Mouse (Mus musculus) forebrain, postnatal 0 days (tissue): Measurements from ENCODE around the gene Vps18. TPM values are rescaled to one million over a fixed set of nuclear protein-coding genes. Genes with fewer than 3 reads are reported as not detected.

ENCODE experiments used
- ATAC-seq: fragments of 200-750 bp; cut with Nextera tagmentation; 2 replicates; pipeline ENCODE4 v1.8.0; 2017; ENCODE audit warnings: mild to moderate bottlenecking, moderate library complexity
- DNase-seq: peaks from one replicate; pipeline ENCODE4 v3.0.0-alpha.2; 2015
- H3K27ac ChIP-seq: fragments of 300-500 bp; sonication (generic); 2 replicates; pipeline ENCODE4 v1.5.1; 2014; ENCODE audit warnings: low read depth, mild to moderate bottlenecking, antibody characterized with exemption, low read length, moderate library complexity, mixed read lengths
- H3K27me3 ChIP-seq: fragments of 300-500 bp; sonication (generic); 2 replicates; pipeline ENCODE4 v1.6.1; 2014; ENCODE audit warnings: mild to moderate bottlenecking, low read length, mixed read lengths; ENCODE audit not compliant: insufficient read depth
- H3K36me3 ChIP-seq: fragments of 300-500 bp; sonication (generic); 2 replicates; pipeline ENCODE4 v1.6.1; 2014; ENCODE audit warnings: mild to moderate bottlenecking, moderate library complexity; ENCODE audit not compliant: insufficient read depth
- H3K4me1 ChIP-seq: fragments of 300-500 bp; sonication (generic); 2 replicates; pipeline ENCODE4 v1.6.1; 2014; ENCODE audit warnings: antibody characterized with exemption; ENCODE audit not compliant: insufficient read depth
- H3K4me2 ChIP-seq: fragments of 300-500 bp; sonication (generic); 2 replicates; pipeline ENCODE4 v1.6.1; 2014; ENCODE audit warnings: low read depth, mild to moderate bottlenecking, moderate library complexity
- H3K4me3 ChIP-seq: fragments of 300-500 bp; sonication (generic); 2 replicates; pipeline ENCODE4 v1.5.1; 2014; ENCODE audit warnings: low read depth, low read length, mixed read lengths
- H3K9ac ChIP-seq: fragments of 300-500 bp; sonication (generic); 2 replicates; pipeline ENCODE4 v1.6.1; 2014; ENCODE audit warnings: mild to moderate bottlenecking
- H3K9me3 ChIP-seq: fragments of 300-500 bp; sonication (generic); 2 replicates; pipeline ENCODE4 v1.6.1; 2016; ENCODE audit warnings: low read length
- CTCF ChIP-seq: sonication (generic); IDR thresholded peaks from 2 replicates; pipeline ENCODE4 v1.5.1; 2016; ENCODE audit warnings: antibody characterized with exemption, control low read depth, low read depth
- WGBS: fragments of 180-500 bp; shearing (Covaris S2); extraction: QIAGEN DNeasy Blood & Tissue Kit; methylation state at CpG from one replicate; pipeline ENCODE4 v1.1.7; 2014; 5-methylcytosine and 5-hydroxymethylcytosine counted together
- polyA plus RNA-seq: library from polyadenylated mRNA; unstranded; fragments of >200 nt; fragmentation: Nextera tagmentation; extraction: Ambion mirVana; gene quantifications from 2 replicates; pipeline ENCODE4 v1.2.1, GENCODE M21; 2015
- total RNA-seq: library from RNA; depleted of rRNA; stranded (reverse); fragments of >200 nt; gene quantifications from 2 replicates; pipeline ENCODE4 v1.2.3, GENCODE M21; 2014; rRNA removed

Vps18 gene
- 22.5 and 26.7 TPM in 2 replicates for total RNA-seq
- 17.5 and 22.3 TPM in 2 replicates for polyA plus RNA-seq

DNA sequence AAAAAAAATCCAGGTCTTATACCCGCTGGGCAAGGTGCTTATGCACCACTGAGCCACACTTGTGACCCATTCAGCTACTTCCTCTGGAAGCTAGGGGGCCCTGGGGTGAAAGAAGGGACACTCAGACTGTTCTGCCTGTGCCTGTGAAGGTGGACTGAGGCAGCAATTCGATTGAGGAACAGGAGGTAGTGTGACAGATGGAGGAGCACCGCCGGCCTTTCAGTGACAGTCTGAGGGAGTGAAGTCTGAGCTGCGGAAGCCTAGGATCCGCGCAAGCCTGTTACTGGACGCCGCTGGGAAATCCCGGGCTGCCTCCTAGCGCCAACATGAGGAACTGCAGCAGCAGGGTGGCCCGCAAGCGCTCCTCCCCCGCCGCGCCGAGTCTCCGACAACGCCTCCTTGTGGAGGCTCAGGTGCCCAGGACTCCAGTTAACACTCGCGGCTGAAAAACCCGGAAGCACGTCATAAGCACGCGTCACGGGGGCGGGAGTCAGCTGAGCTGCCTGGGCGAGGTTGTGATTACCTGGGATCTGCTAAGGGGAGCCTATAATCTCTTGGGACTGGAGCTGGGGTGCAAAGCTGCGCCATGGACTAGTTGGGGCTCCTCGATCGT lies at the start of gene Vps18:
TSS of gene Vps18 (plus strand) at position 471 of the 613 bp plus-strand sequence.
- peak; percentile 100 for TF ChIP-seq CTCF
- H3K9ac ChIP-seq: peak within 1 kb of the TSS; percentile 70
- peak within 1 kb of the TSS; percentile 71 for H3K27ac ChIP-seq
- H3K9me3 ChIP-seq: no peaks in the 10 kb centered on the region
- peaks cover 5% of the 10 kb centered on the region; the same call in 1 of the 2 replicates for H3K4me1 ChIP-seq
- 1% methylated on average over 31 of the region's 31 CpGs for WGBS
- peak within 1 kb of the TSS; percentile 66 for H3K4me3 ChIP-seq
- DNase-seq (peak; percentile 99), ATAC-seq (peak; percentile 98)
- H3K4me2 ChIP-seq: peak within 1 kb of the TSS; percentile 88
- H3K36me3 ChIP-seq: peaks cover 32% of the 10 kb centered on the region
- H3K27me3 ChIP-seq: no peaks in the 10 kb centered on the region

DNA sequence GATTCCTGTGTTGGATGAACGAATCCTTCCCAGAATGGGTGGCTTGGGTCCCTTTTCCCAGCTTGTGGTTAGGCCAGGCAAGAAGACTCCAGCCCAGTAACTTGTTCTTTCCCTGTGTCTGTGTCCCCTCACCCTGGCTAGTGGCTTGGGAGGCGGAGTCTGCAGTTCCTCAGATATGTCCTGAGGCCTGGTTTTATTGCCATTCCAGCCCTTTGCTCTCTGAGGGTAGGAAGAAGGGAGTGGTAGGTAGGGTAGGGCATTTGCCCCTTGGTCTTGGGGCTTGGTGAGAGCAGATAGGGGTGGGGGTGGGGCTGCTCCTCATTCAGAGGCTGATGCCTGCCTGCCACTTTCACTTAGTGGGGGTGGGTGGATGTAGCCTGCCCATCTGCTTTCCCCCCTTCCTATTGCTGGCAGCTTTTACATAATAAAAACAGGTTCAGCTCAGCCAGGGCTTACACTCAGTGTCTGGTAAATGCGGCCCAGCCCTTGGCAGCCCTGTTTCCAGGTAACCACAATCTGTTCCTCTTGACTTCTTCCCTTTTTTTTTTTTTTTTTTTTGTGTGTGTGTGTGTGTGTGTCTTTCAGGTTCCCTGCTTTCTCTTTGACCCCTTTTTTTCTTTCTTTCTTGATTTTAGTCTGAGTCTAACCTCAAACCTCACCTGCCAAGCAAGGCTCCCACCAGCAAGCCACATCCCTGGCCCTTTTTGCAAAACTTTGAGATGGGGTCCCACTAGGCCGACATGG lies 48.3 kb upstream of the Vps18 start:
- Histone ChIP-seq H3K9ac (no peak overlapping the region), H3K4me2 (no peak overlapping the region), H3K9me3 (no peaks in the 10 kb centered on the region), H3K36me3 (no peaks in the 10 kb centered on the region), H3K4me3 (no peak overlapping the region), H3K27me3 (peaks cover 44% of the 10 kb centered on the region), H3K27ac (no peak overlapping the region), H3K4me1 (no peaks in the 10 kb centered on the region)
- 71% methylated on average over 4 of the region's 4 CpGs for WGBS
- no peak for TF ChIP-seq CTCF
- no peak for ATAC-seq
- DNase-seq: no peak

DNA sequence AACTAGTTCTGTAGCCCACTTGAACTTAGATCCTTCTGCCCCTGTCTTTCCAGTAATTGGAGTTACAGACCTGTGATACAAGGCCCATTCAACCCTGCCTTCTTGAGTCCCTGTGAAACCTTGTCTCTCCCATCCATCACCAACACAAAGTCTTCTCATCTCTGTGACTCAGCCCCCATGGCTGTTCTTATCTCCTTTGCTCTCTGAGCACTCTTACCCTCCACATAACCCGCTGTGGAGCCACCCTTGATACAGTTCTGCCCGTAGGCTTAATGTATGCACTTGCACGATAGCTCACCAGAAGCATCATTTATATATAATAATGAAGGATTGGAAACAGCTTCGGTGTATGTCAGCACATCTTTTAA lies 47.7 kb upstream of the Vps18 start:
- Histone ChIP-seq H3K9ac (no peak overlapping the region), H3K4me3 (no peak overlapping the region), H3K4me1 (no peaks in the 10 kb centered on the region), H3K27ac (no peak overlapping the region), H3K9me3 (no peaks in the 10 kb centered on the region), H3K4me2 (no peak overlapping the region), H3K36me3 (no peaks in the 10 kb centered on the region), H3K27me3 (peaks cover 39% of the 10 kb centered on the region)
- TF ChIP-seq CTCF: no peak
- ATAC-seq: no peak
- 86% methylated on average over 4 of the region's 4 CpGs for WGBS
- DNase-seq: no peak

DNA sequence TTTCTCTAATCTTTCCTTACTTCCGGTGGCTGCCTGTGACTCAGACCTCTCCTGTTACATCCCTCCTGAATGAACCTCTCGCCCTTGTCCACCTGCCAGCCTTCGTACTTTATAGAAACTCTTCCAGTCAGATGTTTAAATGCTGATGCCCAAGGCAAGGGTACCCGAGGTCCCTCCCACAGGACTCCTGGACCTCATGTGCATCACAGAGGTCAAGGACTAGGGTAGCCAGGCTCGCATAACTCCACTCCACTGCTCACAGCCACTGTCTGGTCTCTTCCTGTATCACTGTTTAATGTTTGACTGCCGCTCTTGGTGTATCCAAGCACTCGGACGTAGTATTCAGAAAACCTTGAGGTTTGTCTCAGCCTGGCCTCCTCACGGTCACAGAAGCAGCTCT lies 46.0 kb upstream of the Vps18 start:
- Histone ChIP-seq H3K9ac (no peak overlapping the region), H3K9me3 (no peaks in the 10 kb centered on the region), H3K4me3 (no peak overlapping the region), H3K36me3 (no peaks in the 10 kb centered on the region), H3K27ac (no peak overlapping the region), H3K4me2 (no peak overlapping the region), H3K4me1 (no peaks in the 10 kb centered on the region), H3K27me3 (peaks cover 21% of the 10 kb centered on the region)
- TF ChIP-seq CTCF: no peak
- WGBS: 79% methylated on average over 9 of the region's 9 CpGs
- ATAC-seq: no peak
- DNase-seq: no peak

DNA sequence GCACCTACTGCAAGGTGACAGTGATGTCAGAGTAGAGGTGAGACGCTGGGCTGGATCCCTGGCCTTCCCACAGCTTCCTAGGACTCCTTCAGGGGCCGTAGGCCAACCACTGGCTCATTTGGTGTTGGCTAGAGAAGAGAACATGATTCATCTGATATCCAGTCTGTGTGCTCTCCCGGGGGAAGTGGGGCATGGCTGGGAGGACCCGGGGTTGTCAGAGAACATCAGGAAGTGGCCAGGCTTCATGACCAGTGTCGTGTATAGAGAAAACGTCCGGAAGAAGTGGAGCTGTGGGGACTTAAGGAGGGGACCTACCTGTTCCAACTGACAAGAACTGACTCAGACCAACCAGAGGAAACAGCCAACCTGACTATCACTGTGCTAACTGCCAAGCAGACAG lies 43.3 kb upstream of the Vps18 start:
- no peaks in the 10 kb centered on the region for H3K27me3 ChIP-seq
- no peak overlapping the region for H3K27ac ChIP-seq
- H3K9ac ChIP-seq: no peak overlapping the region
- H3K36me3 ChIP-seq: no peaks in the 10 kb centered on the region
- no peak for TF ChIP-seq CTCF
- no peaks in the 10 kb centered on the region for H3K9me3 ChIP-seq
- H3K4me2 ChIP-seq: no peak overlapping the region
- no peaks in the 10 kb centered on the region for H3K4me1 ChIP-seq
- DNase-seq (no peak), ATAC-seq (no peak)
- H3K4me3 ChIP-seq: no peak overlapping the region
- WGBS: 85% methylated on average over 7 of the region's 7 CpGs

DNA sequence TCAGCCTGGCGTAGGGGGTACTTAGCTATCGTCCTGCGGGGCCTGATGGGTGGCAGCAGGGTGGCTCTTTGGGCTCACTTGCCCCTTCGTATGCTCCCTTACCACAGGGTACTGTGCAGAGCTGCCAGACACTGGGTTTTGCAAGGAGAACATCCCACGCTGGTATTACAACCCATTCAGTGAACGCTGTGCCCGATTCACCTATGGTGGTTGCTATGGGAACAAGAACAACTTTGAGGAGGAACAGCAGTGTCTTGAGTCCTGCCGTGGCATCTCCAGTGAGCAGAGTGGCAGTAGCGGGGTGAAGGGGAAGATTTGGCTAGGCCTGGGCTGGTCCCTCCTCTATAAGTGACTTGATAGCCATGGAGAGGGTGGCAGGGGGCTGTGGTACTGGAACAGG lies 40.6 kb upstream of the Vps18 start:
- peak; percentile 68 for ATAC-seq
- Histone ChIP-seq H3K4me1 (no peaks in the 10 kb centered on the region), H3K9ac (no peak overlapping the region), H3K27ac (no peak overlapping the region; the same call in 1 of the 2 replicates), H3K9me3 (no peaks in the 10 kb centered on the region), H3K4me3 (no peak overlapping the region), H3K4me2 (no peak overlapping the region), H3K36me3 (no peaks in the 10 kb centered on the region), H3K27me3 (no peaks in the 10 kb centered on the region)
- WGBS: 73% methylated on average over 9 of the region's 9 CpGs
- no peak for DNase-seq
- TF ChIP-seq CTCF: no peak

DNA sequence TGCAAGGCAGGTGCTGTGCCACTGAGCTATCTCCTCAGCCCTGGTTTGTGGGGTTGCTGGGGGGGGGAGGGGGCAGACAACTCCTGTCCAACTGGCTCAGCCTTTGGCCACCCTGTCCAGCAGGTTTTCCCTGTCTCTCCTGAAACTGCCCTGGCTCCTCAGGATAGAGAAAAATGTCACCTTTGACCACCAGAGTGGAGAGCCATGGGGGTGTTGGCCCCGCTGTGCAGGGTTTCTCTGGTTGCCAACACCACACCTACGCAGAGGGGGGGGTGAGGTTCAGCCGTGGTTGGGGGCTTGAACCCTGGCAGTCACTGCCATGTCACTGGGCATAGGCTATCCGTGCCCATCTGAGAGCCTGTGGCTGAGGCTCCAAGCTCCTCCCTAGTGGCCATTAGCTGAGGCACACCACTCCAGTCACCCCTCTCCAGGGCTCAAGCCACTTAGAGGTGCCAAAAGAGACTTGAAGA lies 38.9 kb upstream of the Vps18 start:
- no peaks in the 10 kb centered on the region for H3K9me3 ChIP-seq
- H3K9ac ChIP-seq: no peak overlapping the region
- H3K4me3 ChIP-seq: no peak overlapping the region
- no peaks in the 10 kb centered on the region for H3K27me3 ChIP-seq
- TF ChIP-seq CTCF: no peak
- H3K36me3 ChIP-seq: no peaks in the 10 kb centered on the region
- DNase-seq (no peak), ATAC-seq (no peak)
- 75% methylated on average over 4 of the region's 4 CpGs for WGBS
- H3K4me1 ChIP-seq: no peaks in the 10 kb centered on the region
- no peak overlapping the region for H3K4me2 ChIP-seq
- no peak overlapping the region for H3K27ac ChIP-seq
